Mouse (Mus musculus) left cerebral cortex, adult 2 months (tissue): ENCODE results near the gene Zfp385a. TPM values are rescaled to one million over a fixed set of nuclear protein-coding genes. Genes with fewer than 3 reads are reported as not detected.

ENCODE experiments used
- DNase-seq, 2 experiments: peaks; one replicate each; pipeline ENCODE4 v3.0.0; 2021 to 2022; ENCODE audit warnings: low spot score in 2 of 2, mixed read lengths in 1 of 2; ENCODE audit errors: extremely low spot score in 1 of 2
- H3K27ac ChIP-seq: fragments of 200-600 bp; 2 replicates; pipeline ENCODE4 v1.8.1; 2022
- H3K4me3 ChIP-seq: fragments of 200-600 bp; 2 replicates; pipeline ENCODE4 v1.8.1; 2022
- CTCF ChIP-seq: fragments of 200-600 bp; IDR thresholded peaks from 2 replicates; pipeline ENCODE4 v1.8.1; 2022; ENCODE audit warnings: antibody characterized with exemption, mild to moderate bottlenecking, moderate library complexity
- intact Hi-C: fragments of 180-260 bp; cut with DNase I; formaldehyde crosslinking; loops from one replicate; pipeline ENCODE4 v1.15.1; 2025
- long read RNA-seq, 2 experiments: library from polyadenylated mRNA; stranded (forward); transcript quantifications; one replicate each; pipeline ENCODE4 v2.0.0; 2021; ENCODE audit warnings: borderline mapping rate in 2 of 2
- total RNA-seq, 2 experiments: library from RNA; stranded (reverse); gene quantifications; 2 replicates each; pipeline ENCODE4 v1.2.3; 2021

Gene Zfp385a
- 10 to 100 TPM; 66.1 to 77.5 TPM for total RNA-seq
- long read RNA-seq, experiment 1, transcript Zfp385a-201 (8 exons, 2,298 nt): major isoform, 9 of 28 reads
- long read RNA-seq, experiment 1, transcript Zfp385a-202 (8 exons, 2,348 nt): minor isoform, 7 of 28 reads
- long read RNA-seq, experiment 1, partial matches to known transcripts: 2 of 28 reads
- long read RNA-seq, experiment 1, other reads (novel, unspliced or antisense): 6 of 28 reads
- long read RNA-seq, experiment 2, transcript Zfp385a-201 (8 exons, 2,298 nt): minor isoform, 5 of 25 reads
- long read RNA-seq, experiment 2, transcript Zfp385a-202 (8 exons, 2,348 nt): major isoform, 6 of 25 reads
- long read RNA-seq, experiment 2, partial matches to known transcripts: 5 of 25 reads
- long read RNA-seq, experiment 2, other reads (novel, unspliced or antisense): 8 of 25 reads

DNA sequence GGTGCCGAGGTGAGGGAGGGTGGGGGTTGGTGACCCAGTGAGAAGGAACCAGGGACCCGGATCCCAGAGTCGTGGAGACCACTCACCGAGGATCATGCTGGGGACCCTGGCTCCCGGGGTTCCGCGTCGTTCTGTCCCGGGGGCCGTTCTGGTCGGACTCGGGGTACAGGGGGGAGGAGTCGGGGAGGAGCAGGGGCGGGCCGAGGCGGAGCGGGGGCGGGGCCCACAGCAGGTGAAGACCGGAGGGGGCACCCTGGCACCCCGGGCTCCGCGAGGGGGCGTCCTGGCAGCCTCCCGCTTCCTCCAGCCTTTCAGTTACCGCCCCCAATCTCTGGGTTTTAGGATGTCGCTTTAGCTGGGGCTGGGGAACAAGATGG lies at the start of gene Zfp385a:
Gene Zfp385a (minus strand): TSS at position 133 of the 377 bp plus-strand sequence.
- intact Hi-C loops: loop anchor here (2.0 to 10.0 kb wide), 2 partner anchors 25 to 595 kb away; no protein-coding TSS in a partner anchor
- Histone ChIP-seq H3K27ac (peak within 1 kb of the TSS; percentile 80), H3K4me3 (peak within 1 kb of the TSS; percentile 68)
- TF ChIP-seq CTCF: peak; percentile 12; the same call in 1 of the 2 replicates
- peak; percentile 81 to 85 for DNase-seq

GRCm38 (mm10) chr15:103388556-103389145 lies 48.8 kb upstream of the Zfp385a start:
- Histone ChIP-seq H3K27ac (no peak overlapping the region), H3K4me3 (no peak overlapping the region)
- intact Hi-C loops: loop anchor here (1.0 kb wide), 2 partner anchors 35 to 41 kb away; no protein-coding TSS in a partner anchor
- DNase-seq: no peak
- peak; percentile 70 for TF ChIP-seq CTCF

- TF ChIP-seq CTCF: no peak
- intact Hi-C loops: no loop called here
- Histone ChIP-seq H3K27ac (no peak overlapping the region), H3K4me3 (no peak overlapping the region)
- no peak for DNase-seq
These were observed 44.0 kb upstream of the Zfp385a start for GRCm38 (mm10) chr15:103383771-103384488.

DNA sequence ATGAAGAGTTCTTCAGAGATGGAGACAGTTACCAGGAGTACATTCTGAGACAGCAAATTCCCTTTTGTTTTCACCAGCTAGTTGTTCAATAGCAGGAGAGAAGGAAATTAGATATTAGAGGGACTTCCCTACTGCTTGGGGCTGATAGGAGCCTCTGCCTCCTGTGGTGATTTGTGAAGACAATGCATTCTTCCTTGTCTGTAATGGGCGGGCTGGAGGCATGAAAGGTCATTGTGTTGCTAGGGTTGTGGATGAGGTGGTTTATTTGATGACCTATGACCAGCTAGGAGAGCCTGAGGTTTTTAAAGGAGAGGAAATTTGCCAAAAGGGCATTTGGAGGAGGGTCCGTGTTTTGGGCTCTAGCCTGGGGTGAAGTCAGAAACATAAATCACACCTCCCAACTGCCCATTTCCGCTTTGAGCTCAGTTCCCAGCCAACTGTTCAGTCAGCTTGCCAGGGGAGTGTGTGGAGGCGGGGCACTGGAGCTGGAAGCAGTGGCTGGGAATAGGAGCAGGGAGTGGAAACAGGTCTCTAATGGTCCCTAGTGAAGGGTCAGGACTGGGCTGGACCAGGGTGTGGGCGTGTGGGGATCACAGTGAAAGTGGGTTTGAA lies 43.0 kb upstream of the Zfp385a start:
- no peak for DNase-seq
- H3K4me3 ChIP-seq: no peak overlapping the region
- H3K27ac ChIP-seq: no peak overlapping the region
- intact Hi-C loops: no loop called here
- no peak for TF ChIP-seq CTCF

- H3K4me3 ChIP-seq: no peak overlapping the region
- no peak for DNase-seq
- TF ChIP-seq CTCF: no peak
- intact Hi-C loops: no loop called here
- H3K27ac ChIP-seq: no peak overlapping the region
These were observed 42.2 kb upstream of the Zfp385a start for GRCm38 (mm10) chr15:103382075-103382474.

DNA sequence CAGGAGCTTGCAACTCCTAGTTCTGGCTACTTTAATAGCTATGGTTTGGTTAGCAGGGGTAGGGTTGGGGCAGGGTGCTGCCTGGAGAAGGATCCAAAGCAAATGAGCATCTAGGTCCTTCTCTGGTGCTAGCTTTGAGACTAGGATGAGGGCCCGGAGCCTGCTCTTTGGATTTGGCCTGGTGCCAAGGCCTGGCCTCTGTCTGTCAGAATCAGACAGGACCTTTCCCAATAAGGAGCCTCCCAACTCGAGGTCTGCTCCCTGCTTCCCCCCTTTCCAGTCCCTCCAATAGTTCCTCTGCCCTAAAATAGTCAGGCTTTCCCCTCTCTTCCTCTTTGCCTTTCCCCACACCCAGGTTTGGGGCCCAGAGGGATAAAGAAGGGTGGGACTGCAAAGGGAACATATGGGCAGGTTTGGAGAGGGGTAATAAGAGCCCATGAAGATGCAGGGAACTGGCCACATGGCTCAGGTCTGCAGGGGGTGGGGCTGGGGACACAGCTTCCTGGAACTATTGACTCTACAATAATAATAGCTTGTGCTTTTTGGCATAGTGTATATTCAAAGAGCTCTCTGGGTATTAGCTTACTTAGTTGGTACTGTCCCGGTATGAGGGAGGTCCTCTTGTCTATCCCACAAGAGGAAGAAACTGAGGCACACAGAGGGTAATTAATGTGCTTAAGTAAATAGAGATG lies 38.9 kb upstream of the Zfp385a start:
- intact Hi-C loops: no loop called here
- DNase-seq: no peak
- no peak overlapping the region for H3K27ac ChIP-seq
- TF ChIP-seq CTCF: no peak
- no peak overlapping the region for H3K4me3 ChIP-seq

DNA sequence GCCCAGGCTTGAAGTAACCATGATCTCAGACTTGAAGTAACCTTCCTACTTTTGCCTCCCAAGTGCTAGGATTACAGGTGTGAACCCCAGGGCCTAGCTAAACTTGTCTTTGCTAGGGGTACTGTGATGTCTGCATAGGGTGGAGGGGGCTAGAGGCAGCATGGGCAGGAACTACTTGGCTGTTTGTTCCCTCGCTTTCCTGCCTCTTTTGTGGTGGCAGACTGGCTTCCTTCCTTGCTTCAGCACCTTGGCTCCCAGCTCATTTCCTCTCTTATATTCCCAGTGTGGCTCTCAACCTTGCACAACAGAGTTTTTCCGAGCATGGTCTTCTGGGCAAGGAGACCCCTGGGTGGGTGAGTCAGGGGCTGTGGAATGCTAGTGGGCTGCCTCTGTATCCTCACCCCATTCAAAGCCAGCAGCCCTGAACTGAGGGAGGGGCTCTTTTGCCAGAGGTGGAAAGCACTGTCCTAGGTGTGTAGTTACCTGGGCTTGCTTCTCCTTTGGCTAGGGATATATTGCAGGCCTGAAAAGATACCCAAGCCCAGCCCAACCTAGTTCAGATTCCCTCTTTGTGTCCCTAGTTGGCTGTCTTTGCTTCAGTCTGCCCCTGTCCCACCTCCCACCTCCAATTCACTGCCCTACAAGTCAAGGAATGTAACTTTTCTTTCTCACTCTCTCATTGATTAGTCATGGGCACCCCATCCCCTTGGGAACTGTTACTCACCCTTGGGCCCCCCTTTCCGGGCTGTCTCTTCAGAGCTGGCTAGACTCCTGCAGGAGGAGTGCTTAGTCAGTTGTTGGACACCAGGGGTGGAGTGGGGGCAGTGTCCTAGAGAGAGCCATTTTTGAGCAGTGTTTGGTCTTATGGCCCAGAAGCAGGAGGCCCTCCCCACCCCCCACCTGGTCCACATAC lies 38.1 kb upstream of the Zfp385a start:
- no peak for DNase-seq
- TF ChIP-seq CTCF: no peak
- intact Hi-C loops: no loop called here
- H3K4me3 ChIP-seq: no peak overlapping the region
- H3K27ac ChIP-seq: no peak overlapping the region

DNA sequence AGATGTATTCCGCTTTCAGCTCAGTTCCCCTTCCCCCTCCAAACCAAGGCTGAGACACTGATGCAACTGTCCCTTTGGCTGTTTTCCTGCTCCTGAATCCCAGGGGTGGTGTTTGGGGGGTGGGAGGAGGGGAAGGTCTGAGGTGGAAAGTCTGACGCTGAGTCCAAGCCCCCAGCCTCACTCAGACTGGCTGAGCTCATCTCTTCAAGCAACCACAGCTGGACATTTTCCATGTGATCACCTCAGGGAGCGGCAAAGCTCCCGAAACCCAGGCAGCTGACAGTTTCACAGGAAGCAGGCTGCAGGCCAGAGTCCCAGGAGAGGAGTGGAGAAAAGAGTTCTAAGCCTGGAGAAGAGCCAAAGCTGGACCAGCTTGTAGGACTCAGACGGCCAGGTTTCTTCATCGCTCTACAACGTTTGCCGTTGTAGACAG lies 37.0 kb upstream of the Zfp385a start:
- H3K27ac ChIP-seq: no peak overlapping the region
- H3K4me3 ChIP-seq: no peak overlapping the region
- TF ChIP-seq CTCF: no peak
- DNase-seq: no peak
- intact Hi-C loops: no loop called here

GRCm38 (mm10) chr15:103375112-103375800 lies 35.4 kb upstream of the Zfp385a start:
- H3K4me3 ChIP-seq: no peak overlapping the region
- intact Hi-C loops: no loop called here
- no peak for TF ChIP-seq CTCF
- no peak for DNase-seq
- H3K27ac ChIP-seq: no peak overlapping the region

GRCm38 (mm10) chr15:103372461-103372860 lies 32.6 kb upstream of the Zfp385a start:
- no peak for DNase-seq
- Histone ChIP-seq H3K4me3 (no peak overlapping the region), H3K27ac (no peak overlapping the region)
- intact Hi-C loops: no loop called here
- no peak for TF ChIP-seq CTCF
